Mouse (Mus musculus): ENCODE measurements around the gene Gadd45a.

GRCm38 (mm10) chr6:66989518-66989917 lies 47.7 kb downstream of the Gadd45a start:
- no peak for TF ChIP-seq CTCF (conservative IDR thresholded peaks at IDR 0.05 in 1 of 2, IDR thresholded peaks at IDR 0.05 in 1 of 2; ENCODE audit: low read depth in 2 of 2, low read length in 2 of 2)
- TF ChIP-seq USF1 (IDR thresholded peaks at IDR 0.05; ENCODE audit: low read depth, low read length) = no peak
- no peak for TF ChIP-seq MAFK (IDR thresholded peaks at IDR 0.05; ENCODE audit: insufficient replicate concordance, low read length)
- no peak for TF ChIP-seq CHD1 (IDR thresholded peaks at IDR 0.05; ENCODE audit: low read depth, low read length)
- TF ChIP-seq TBP (conservative IDR thresholded peaks at IDR 0.05; ENCODE audit: low read depth, low read length) = no peak
- TF ChIP-seq RCOR1 (conservative IDR thresholded peaks at IDR 0.05; ENCODE audit: low read depth, low read length) = no peak
- no peak for TF ChIP-seq NELFE (IDR thresholded peaks at IDR 0.05; ENCODE audit: low read depth, low read length)
- TF ChIP-seq MEF2A (IDR thresholded peaks at IDR 0.05; ENCODE audit: borderline replicate concordance, low read depth, low read length) = no peak
- no peak for TF ChIP-seq MAX (IDR thresholded peaks at IDR 0.05; ENCODE audit: low read length)
- TF ChIP-seq BHLHE40 (IDR thresholded peaks at IDR 0.05; ENCODE audit: low read depth, low read length) = no peak
- TF ChIP-seq EP300 (IDR thresholded peaks at IDR 0.05; ENCODE audit: low read length) = no peak
- peak; percentile 41; the same call in 1 of the 2 replicates for TF ChIP-seq POLR2A (IDR thresholded peaks at IDR 0.05; ENCODE audit: low read depth, low read length)
- no peak for TF ChIP-seq HCFC1 (IDR thresholded peaks at IDR 0.05; ENCODE audit: low read depth, low read length)
- no peak for TF ChIP-seq USF2 (conservative IDR thresholded peaks at IDR 0.05; ENCODE audit: low read depth, low read length)
